Mouse (Mus musculus): ENCODE measurements at regions not wholly inside any gene's neighbourhood (a gene's known extent, or its start where the extent isn't known, plus 50 kb on each side); places are given as distances from the start of the nearest gene placed in this dataset.

DNA sequence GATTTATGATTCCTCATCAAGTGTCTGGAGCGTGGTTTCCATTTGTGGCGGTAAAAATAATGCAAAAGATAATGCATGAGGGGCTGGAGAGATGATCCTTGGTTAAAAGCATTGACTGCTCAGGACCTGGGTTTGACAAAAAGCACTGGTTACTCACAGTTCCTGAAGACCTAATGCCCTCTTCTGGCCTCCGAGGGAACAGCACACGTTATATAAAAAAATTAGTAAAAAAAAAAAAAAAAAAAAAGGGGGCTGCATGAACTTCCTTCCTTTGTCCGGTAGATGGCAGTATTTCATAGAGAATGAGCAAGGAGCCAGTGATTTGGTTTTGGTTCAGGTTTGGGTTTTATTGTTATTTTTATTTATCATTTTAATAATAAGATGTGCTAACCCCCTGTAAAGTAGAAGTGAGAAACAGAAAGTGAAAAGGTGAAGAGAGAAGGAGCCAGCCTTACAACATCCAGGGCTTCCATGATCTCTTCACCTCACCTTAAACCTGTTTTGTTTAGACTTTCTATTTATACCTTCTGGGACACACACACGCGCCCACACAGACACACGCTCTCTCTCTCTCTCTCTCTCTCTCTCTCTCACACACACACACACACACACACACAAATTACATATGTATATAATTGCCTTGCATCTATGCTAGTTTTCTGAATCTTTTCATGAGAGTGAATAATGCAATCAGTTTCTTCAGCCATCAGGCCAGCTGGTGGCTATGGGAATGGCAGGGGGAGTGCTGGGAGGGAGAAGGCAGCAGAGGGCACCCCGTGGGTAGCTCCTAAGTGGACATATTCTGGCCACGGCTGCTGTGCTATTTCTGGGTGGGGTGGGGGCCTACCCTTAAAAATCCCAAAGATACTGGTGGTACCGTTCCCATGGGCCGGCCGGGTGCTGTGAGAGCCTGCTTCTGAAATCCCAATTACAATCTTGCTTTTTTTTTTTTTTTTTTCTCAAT lies 230.0 kb downstream of the Poteg start:
- DNase-seq (ENCODE audit: low spot score in 2 of 2): peak; percentile 17 to 23
- intact Hi-C loops (cut with DNase I): loop anchor here (5.0 kb wide), 2 partner anchors 315 to 1615 kb away; no protein-coding TSS in a partner anchor

GRCm38 (mm10) chr8:27679164-27679563 lies 231.7 kb downstream of the Poteg start:
- DNase-seq (ENCODE audit: low spot score in 2 of 2): peak; percentile 10 to 42
- intact Hi-C loops (cut with DNase I): loop anchor here (5.0 kb wide), 2 partner anchors 317 to 1613 kb away; no protein-coding TSS in a partner anchor

DNA sequence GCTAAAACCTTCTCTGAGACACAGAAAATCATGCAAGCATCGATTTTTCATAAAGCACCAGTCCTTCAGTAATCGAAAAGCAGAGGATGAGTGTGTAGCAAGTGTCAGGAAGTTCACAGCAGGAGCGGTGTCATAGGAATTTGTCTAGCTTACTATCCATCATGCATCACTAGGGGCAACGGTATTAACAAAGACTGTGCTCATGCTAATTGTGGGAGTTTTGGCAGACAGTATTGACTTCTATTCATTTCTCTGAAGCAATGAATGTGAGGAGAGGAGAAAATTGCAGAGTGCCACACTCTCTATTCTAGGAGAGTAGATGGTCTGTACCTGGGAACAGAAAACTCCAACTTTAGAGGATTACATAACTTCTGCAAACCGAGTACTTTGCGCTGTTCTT lies 274.5 kb downstream of the Poteg start:
- DNase-seq (ENCODE audit: low spot score in 2 of 2): no peak
- intact Hi-C loops (cut with DNase I): no loop called here

GRCm38 (mm10) chr8:27770296-27770695 lies 322.8 kb downstream of the Poteg start:
- DNase-seq (ENCODE audit: low spot score in 2 of 2): no peak
- intact Hi-C loops (cut with DNase I): no loop called here

DNA sequence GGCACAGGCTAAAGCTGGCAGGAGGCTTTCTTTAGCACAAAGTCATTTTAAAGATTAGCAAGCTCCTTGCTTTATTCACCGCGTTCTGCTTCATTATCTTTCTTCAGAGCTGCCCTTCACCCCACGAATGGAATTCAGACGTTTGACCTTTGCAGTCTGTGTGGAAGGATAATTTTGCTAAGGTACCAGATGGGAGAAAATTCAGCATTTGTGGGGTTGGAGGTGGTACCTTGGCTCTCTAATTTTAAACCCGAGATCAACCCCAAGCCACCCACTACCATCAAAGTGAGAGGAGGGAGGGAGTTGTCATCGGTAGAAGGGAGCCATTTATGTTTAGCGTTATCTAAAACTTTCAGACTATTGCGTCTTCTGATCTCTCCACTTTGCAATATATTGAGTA lies 323.3 kb downstream of the Poteg start:
- intact Hi-C loops (cut with DNase I): no loop called here
- no peak for DNase-seq (ENCODE audit: low spot score in 2 of 2)

GRCm38 (mm10) chr8:27771250-27771649 lies 323.8 kb downstream of the Poteg start:
- intact Hi-C loops (cut with DNase I): no loop called here
- DNase-seq (ENCODE audit: low spot score in 2 of 2): no peak

DNA sequence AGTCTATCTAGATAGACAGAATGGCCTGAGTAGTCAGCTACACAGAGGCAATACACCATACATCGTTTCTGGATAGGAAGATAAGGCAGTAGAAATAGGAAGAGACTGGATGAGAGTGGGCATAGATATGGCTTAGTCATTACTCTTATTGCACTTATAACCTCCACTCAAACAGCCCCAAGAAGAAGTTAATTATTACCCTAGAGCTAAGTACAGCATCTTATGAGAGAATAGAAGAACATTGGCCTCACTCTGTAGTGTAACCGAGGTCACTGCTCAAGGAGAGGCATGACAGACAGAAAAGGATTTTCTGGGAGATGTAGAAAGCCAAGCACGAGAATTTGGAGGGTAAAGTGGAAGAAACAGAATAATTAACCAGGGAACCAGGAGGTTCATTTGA lies 331.5 kb downstream of the Poteg start:
- DNase-seq (ENCODE audit: low spot score in 2 of 2): no peak
- intact Hi-C loops (cut with DNase I): no loop called here
